Mouse (Mus musculus): ENCODE results near the gene Filip1l.

GRCm38 (mm10) chr16:57412766-57413165 is 59.9 kb downstream of the Filip1l start:
- TF ChIP-seq CTCF (IDR thresholded peaks at IDR 0.05; ENCODE audit: insufficient read depth, low read depth, low read length): no peak
- TF ChIP-seq POLR2A (IDR thresholded peaks at IDR 0.05; ENCODE audit: insufficient read depth, low read depth, low read length): no peak

All from olfactory bulb, adult 2 months (tissue).